Mouse (Mus musculus) cerebellum, adult 11-12 months (tissue): ENCODE data around the gene Olfr568.

Experiments
- DNase-seq: peaks from one replicate; pipeline ENCODE4 v3.0.0; 2022

Olfr568 gene

DNA sequence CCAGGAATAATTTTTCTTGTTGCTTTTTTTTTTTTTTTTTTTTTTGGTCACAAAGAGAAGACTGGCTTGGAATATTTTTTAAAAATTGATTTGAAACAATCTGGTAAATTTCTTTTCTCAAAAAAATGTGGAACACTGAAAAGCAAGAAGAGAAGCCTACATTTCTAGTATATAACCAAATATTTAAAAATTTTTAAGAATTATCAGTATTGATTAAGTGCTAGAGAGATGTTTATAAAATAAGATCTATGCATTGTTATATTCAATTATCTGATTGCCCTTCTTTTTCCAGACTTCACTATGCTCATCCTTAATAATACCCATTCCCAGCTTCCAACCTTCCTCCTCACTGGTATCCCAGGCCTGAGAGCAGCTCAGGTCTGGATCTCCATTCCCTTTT lies at the start of gene Olfr568:
TSS of gene Olfr568 (plus strand) at position 301 of the 400 bp plus-strand sequence.
- DNase-seq = no peak

DNA sequence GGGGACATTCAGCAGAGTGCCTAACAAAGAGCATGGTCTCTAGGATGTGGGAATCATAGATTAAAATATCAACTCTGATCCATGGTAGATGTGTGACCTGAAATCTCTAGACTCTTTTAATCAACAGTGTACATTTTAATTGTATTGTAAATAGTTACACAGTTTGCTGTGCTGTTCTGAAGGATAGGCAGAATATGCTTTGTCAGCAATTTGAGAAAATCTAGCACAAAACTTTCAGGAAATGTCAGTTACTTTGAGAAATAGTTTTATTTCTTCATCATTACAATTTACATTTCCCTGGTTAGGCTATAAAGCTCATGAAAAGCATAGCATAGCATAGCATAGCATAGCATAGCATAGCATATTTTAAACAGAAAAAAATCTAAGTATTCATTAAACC lies 21.1 kb upstream of the Olfr568 start:
- DNase-seq = no peak

DNA sequence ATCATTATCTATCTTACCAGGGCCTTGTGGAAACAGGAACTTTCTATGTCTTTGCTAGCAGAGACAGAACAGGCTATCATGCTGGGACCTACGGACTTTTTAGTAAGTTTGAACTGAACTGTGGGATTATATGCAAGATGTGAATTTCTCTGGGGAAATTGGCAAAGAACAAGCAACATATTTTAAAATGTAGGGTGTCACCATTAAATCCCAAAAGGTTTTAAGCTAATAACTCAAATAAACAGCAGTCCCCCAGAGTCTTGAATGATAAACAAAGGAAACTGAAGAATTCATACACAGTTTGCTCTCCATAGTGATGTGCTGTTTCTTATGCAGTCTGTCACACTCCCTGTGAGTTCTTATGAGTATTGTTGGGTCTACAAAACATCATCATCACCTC lies 18.3 kb upstream of the Olfr568 start, which contains the start of gene Olfr566:
TSS of gene Olfr566 (minus strand) at position 101 of the 400 bp plus-strand sequence.
- DNase-seq = no peak

DNA sequence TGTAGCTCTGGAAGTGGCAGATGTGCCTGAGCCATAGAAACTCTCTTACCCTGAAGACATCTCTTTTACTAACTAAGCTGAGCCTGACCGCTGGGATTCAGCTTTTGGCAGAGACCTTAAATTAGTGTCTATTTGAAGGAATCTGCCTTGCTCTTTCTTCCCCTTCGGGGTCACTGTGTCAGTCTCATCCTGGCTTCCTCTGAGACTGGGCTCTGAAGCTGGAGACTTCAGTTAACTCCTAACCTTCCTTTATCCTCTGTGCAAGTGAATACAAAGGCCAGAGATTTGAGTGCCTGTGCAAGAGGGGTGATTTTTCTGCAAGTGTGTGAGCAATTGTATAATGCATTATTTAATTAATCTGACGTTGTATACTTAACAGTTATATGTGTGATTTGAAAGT lies 13.9 kb downstream of the Olfr568 start, which contains the start of gene Olfr569:
TSS of gene Olfr569 (minus strand) at position 101 of the 400 bp plus-strand sequence.
- no peak for DNase-seq

DNA sequence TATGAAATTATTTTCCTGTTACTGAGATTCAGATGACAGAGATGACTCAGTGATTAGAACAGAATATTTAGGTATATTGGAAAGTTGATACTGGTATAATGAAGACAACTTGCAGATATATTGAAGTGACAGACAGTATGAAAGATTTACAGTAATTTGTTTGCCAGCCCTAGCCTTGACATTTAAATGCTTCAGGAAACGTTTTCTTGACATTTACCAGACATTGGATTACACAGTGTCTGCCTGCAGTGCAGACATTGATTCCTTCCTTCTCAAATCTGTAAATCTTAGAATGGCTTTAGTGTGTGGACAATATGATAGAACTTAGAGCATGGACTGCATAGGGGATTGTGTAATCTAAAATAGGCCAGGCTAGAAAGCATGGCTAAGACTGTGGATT lies 38.3 kb downstream of the Olfr568 start:
- DNase-seq = no peak

DNA sequence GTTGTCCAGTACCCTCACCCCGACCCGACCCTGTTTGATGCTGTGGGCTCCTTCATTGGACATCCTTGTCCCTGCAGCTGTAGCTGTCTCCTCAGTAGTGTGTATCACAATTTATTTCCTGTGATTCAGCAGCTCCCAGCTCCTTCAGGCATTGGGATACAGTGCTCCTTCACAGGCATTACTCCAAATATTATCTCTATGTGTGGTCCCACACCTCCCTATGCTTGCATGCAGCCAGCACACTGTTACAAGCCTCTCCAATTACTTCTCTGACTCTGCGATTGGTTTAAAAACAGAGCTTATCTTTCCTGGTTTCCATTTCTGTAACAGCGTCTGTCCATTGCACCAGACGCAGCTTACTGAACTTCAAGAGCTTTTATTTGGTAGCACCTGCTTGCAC lies 39.5 kb downstream of the Olfr568 start:
- DNase-seq = no peak

DNA sequence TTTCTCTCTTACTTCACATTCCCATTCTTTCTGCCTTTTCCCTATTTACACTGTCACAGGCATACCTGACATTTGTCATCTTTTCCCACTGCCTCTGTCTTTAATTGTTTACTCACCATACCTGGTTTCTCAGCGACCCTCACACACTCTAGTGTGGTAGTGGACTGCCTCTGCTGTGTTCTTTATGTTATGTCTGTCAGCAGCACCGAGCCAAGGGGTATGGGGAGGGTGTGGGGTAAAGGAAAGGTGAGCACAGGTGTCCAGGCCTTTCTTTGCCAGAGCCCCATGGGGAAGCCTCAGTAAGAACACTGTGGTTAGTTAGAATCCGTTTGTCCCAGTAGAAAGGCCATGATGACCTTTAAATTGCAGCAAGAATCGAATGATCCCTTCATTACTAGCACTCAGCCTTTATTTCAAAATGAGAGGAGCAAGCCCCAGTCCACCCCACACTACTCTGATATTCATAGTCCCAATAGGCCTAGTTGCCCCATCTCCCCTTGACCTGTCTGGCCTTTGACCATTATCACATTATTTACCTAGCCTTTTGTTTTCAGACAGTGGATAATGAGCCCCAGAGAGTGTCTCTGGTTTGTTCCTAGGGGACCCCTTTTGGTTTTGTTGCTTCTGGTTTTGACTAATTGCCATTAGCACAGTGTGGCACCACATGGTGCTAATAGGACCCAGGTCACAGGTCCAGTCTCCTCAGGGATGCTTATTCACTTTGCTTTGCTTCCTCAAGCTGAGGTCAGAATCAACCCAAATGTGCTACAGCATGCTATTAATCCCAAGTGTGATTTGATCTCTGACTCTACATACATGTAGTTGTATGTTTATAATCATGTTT lies 40.3 kb downstream of the Olfr568 start, which contains the start of gene Olfr571:
TSS of gene Olfr571 (minus strand) at position 505 of the 844 bp plus-strand sequence.
- DNase-seq = no peak

DNA sequence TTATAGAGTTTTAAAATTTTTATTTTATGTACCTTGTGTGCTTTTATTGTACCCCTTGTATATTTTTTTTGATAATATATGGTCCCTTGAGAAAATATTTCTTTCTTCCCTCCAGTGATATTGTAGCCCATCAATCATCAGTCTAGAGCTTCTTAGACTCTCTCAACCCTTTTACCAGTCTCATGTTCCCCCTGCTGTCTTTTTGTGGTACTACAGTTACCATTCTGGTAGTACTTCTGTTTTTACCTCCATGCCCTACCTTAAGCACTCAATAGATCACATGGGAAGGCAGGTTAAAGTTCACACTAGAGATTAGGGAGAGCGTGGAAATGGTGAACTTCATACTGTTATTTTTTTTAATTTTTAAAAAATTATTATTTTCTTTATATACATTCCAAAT lies 42.7 kb downstream of the Olfr568 start:
- no peak for DNase-seq

DNA sequence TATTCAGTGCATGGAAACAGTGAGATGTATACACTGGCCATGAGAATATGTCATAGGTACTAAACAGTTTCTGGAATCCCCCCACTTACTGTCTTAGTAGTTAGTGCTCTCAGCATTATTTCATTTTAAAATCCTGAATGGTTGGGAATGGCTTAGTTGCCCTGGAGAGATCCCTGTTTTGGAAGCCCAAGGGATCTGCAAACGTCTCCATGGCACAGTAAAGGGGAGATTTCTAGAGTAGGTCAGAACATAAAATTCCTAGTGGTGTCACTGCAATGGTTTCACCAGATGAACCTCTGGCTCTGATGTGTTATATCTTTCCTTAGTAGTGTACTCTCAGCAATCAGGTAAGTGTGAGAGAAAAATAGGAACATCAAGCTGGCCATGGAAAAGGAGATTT lies 47.2 kb downstream of the Olfr568 start, which contains the start of gene Olfr572:
TSS of gene Olfr572 (plus strand) at position 301 of the 400 bp plus-strand sequence.
- no peak for DNase-seq

DNA sequence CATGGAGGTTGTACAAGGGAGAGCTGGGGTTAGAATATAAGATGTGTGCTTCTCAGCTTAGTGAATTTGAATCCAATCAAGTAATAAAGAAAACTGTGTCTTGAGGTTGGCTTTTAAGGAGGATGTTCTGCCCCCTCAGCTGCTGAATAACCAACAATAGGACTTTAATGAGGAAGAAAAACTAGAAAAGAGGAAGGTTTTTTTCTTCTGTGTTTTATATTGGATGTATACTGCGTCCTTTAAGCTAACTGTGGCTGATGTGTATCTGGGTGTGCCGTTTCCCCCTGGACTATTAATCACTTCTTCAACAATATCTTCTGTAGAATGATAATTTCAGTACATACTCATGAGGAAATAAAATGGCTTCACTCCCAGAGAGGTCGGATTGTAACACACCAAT lies 50.2 kb downstream of the Olfr568 start:
- DNase-seq = no peak
